Mouse (Mus musculus) ES-Bruce4 (cell line): Measurements from ENCODE around the gene Grin2a. TPM values are rescaled to one million over a fixed set of nuclear protein-coding genes. Genes with fewer than 3 reads are reported as not detected.

ENCODE experiments used
- H3K27ac ChIP-seq: 2 replicates; pipeline ENCODE4 v1.5.1; 2012; ENCODE audit warnings: low read length, inconsistent platforms; ENCODE audit not compliant: insufficient read depth
- H3K27me3 ChIP-seq: 2 replicates; pipeline ENCODE4 v1.6.1; 2012; ENCODE audit warnings: mild to moderate bottlenecking, low read length, inconsistent platforms; ENCODE audit not compliant: control insufficient read depth, poor library complexity, insufficient read depth, severe bottlenecking
- H3K36me3 ChIP-seq: 2 replicates; pipeline ENCODE4 v1.6.1; 2012; ENCODE audit warnings: inconsistent platforms, mild to moderate bottlenecking, low read length, moderate library complexity; ENCODE audit not compliant: control insufficient read depth, poor library complexity, insufficient read depth, severe bottlenecking
- H3K4me1 ChIP-seq: one replicate; pipeline ENCODE4 v1.8.1; 2011; ENCODE audit warnings: low read length; ENCODE audit not compliant: control insufficient read depth, insufficient read depth
- H3K4me3 ChIP-seq: 2 replicates; pipeline ENCODE4 v1.5.1; 2011; ENCODE audit warnings: low read depth, mild to moderate bottlenecking, low read length
- H3K9ac ChIP-seq: 2 replicates; pipeline ENCODE4 v1.6.1; 2012; ENCODE audit warnings: low read depth, mild to moderate bottlenecking, inconsistent platforms; ENCODE audit not compliant: poor library complexity, severe bottlenecking
- H3K9me3 ChIP-seq: replicated peaks from 2 replicates; pipeline ENCODE4 v1.6.1; 2012; ENCODE audit warnings: mild to moderate bottlenecking, low read length, inconsistent platforms; ENCODE audit not compliant: control insufficient read depth, poor library complexity, insufficient read depth, severe bottlenecking
- CTCF ChIP-seq: IDR thresholded peaks from one replicate; pipeline ENCODE4 v1.8.1; 2011; ENCODE audit warnings: low read depth, low read length
- EP300 ChIP-seq: IDR thresholded peaks from 2 replicates; pipeline ENCODE4 v1.6.1; 2011; ENCODE audit warnings: low read depth, low read length; ENCODE audit not compliant: insufficient read depth
- POLR2A ChIP-seq: IDR thresholded peaks from one replicate; pipeline ENCODE4 v1.8.1; 2011; ENCODE audit warnings: low read length; ENCODE audit not compliant: insufficient read depth
- polyA plus RNA-seq: library from polyadenylated mRNA; stranded (reverse); fragments of >200 nt; gene quantifications from 2 replicates; pipeline ENCODE4 v1.2.4, GENCODE M21; 2011; ENCODE audit warnings: low read depth; ENCODE audit not compliant: missing spikeins, insufficient read depth, insufficient read length

The Grin2a gene
- polyA plus RNA-seq, 1 experiment: 0.39 TPM

- H3K4me1 ChIP-seq: no peaks in the 10 kb centered on the region
- H3K27ac ChIP-seq: no peak overlapping the region
- H3K27me3 ChIP-seq: no peaks in the 10 kb centered on the region
- no peak overlapping the region for H3K4me3 ChIP-seq
- no peak overlapping the region for H3K9ac ChIP-seq
- TF ChIP-seq CTCF (no peak), POLR2A (no peak), EP300 (no peak)
- no peaks in the 10 kb centered on the region for H3K36me3 ChIP-seq
- H3K9me3 ChIP-seq: no peaks in the 10 kb centered on the region
Measured at GRCm38 (mm10) chr16:9738679-9739078, 256.7 kb downstream of the Grin2a start.

- Histone ChIP-seq H3K4me3 (no peak overlapping the region), H3K9me3 (no peaks in the 10 kb centered on the region), H3K27me3 (no peaks in the 10 kb centered on the region), H3K4me1 (no peaks in the 10 kb centered on the region), H3K36me3 (no peaks in the 10 kb centered on the region), H3K9ac (no peak overlapping the region), H3K27ac (no peak overlapping the region)
- TF ChIP-seq CTCF (peak; percentile 40), EP300 (no peak), POLR2A (no peak)
Measured at GRCm38 (mm10) chr16:9737131-9737530, 258.2 kb downstream of the Grin2a start.

- Histone ChIP-seq H3K27ac (no peak overlapping the region), H3K9ac (no peak overlapping the region), H3K27me3 (no peaks in the 10 kb centered on the region), H3K4me1 (no peaks in the 10 kb centered on the region), H3K36me3 (no peaks in the 10 kb centered on the region), H3K9me3 (no peaks in the 10 kb centered on the region), H3K4me3 (no peak overlapping the region)
- peak; percentile 37 for TF ChIP-seq CTCF
- no peak for TF ChIP-seq EP300
- no peak for TF ChIP-seq POLR2A
Measured at GRCm38 (mm10) chr16:9735365-9736080, 259.8 kb downstream of the Grin2a start.

- Histone ChIP-seq H3K9me3 (no peaks in the 10 kb centered on the region), H3K9ac (no peak overlapping the region), H3K4me1 (no peaks in the 10 kb centered on the region), H3K4me3 (no peak overlapping the region), H3K36me3 (no peaks in the 10 kb centered on the region), H3K27ac (no peak overlapping the region), H3K27me3 (no peaks in the 10 kb centered on the region)
- no peak for TF ChIP-seq CTCF
- no peak for TF ChIP-seq POLR2A
- TF ChIP-seq EP300: no peak
Measured at GRCm38 (mm10) chr16:9727603-9728002, 267.8 kb downstream of the Grin2a start.

GRCm38 (mm10) chr16:9725578-9726113, 269.7 kb downstream of the Grin2a start:
- Histone ChIP-seq H3K27ac (no peak overlapping the region), H3K9me3 (no peaks in the 10 kb centered on the region), H3K27me3 (no peaks in the 10 kb centered on the region), H3K36me3 (no peaks in the 10 kb centered on the region), H3K4me1 (no peaks in the 10 kb centered on the region), H3K4me3 (no peak overlapping the region), H3K9ac (no peak overlapping the region)
- TF ChIP-seq POLR2A: no peak
- TF ChIP-seq CTCF: no peak
- TF ChIP-seq EP300: no peak

GRCm38 (mm10) chr16:9711398-9711797, 284.0 kb downstream of the Grin2a start:
- Histone ChIP-seq H3K4me1 (no peaks in the 10 kb centered on the region), H3K9me3 (no peaks in the 10 kb centered on the region), H3K27ac (no peak overlapping the region), H3K4me3 (no peak overlapping the region), H3K27me3 (no peaks in the 10 kb centered on the region), H3K9ac (no peak overlapping the region), H3K36me3 (no peaks in the 10 kb centered on the region)
- TF ChIP-seq EP300: no peak
- no peak for TF ChIP-seq POLR2A
- no peak for TF ChIP-seq CTCF

GRCm38 (mm10) chr16:9709921-9710320, 285.4 kb downstream of the Grin2a start:
- no peaks in the 10 kb centered on the region for H3K9me3 ChIP-seq
- no peaks in the 10 kb centered on the region for H3K27me3 ChIP-seq
- no peak overlapping the region for H3K27ac ChIP-seq
- TF ChIP-seq POLR2A (no peak), EP300 (no peak), CTCF (no peak)
- H3K36me3 ChIP-seq: no peaks in the 10 kb centered on the region
- H3K4me1 ChIP-seq: no peaks in the 10 kb centered on the region
- H3K9ac ChIP-seq: no peak overlapping the region
- no peak overlapping the region for H3K4me3 ChIP-seq
